Mouse (Mus musculus) stomach, embryonic 14.5 days (tissue): ENCODE data around the gene Hist1h4i. TPM values are rescaled to one million over a fixed set of nuclear protein-coding genes. Genes with fewer than 3 reads are reported as not detected.

ENCODE experiments used
- ATAC-seq: fragments of 200-750 bp; cut with Nextera tagmentation; 2 replicates; pipeline ENCODE4 v1.8.0; 2017; ENCODE audit warnings: low read depth, moderate TSS enrichment; ENCODE audit not compliant: insufficient number of reproducible peaks, insufficient read depth, low FRiP score
- H3K27ac ChIP-seq: fragments of 300-500 bp; sonication (generic); 2 replicates; pipeline ENCODE4 v1.5.1; 2014; ENCODE audit warnings: mild to moderate bottlenecking, low read length, moderate library complexity, mixed read lengths
- H3K27me3 ChIP-seq: fragments of 300-500 bp; sonication (generic); 2 replicates; pipeline ENCODE4 v1.6.1; 2014; ENCODE audit warnings: low read length, control low read depth, mixed read lengths; ENCODE audit not compliant: control insufficient read depth, insufficient read depth
- H3K36me3 ChIP-seq: fragments of 300-500 bp; sonication (generic); 2 replicates; pipeline ENCODE4 v1.6.1; 2014; ENCODE audit warnings: mild to moderate bottlenecking, control low read depth, low read length, moderate library complexity, mixed read lengths; ENCODE audit not compliant: control insufficient read depth, insufficient read depth
- H3K4me1 ChIP-seq: fragments of 300-500 bp; sonication (generic); 2 replicates; pipeline ENCODE4 v1.6.1; 2014; ENCODE audit warnings: low read length, control low read depth, mixed read lengths; ENCODE audit not compliant: control insufficient read depth, insufficient read depth
- H3K4me2 ChIP-seq: fragments of 300-500 bp; sonication (generic); replicated peaks from 2 replicates; pipeline ENCODE4 v1.6.1; 2014; ENCODE audit warnings: low read depth, low read length, control low read depth
- H3K4me3 ChIP-seq: fragments of 300-500 bp; sonication (generic); 2 replicates; pipeline ENCODE4 v1.5.1; 2014; ENCODE audit warnings: low read depth, low read length, control low read depth
- H3K9ac ChIP-seq: fragments of 300-500 bp; sonication (generic); replicated peaks from 2 replicates; pipeline ENCODE4 v1.6.1; 2014; ENCODE audit warnings: low read depth, mild to moderate bottlenecking, control low read depth, low read length, moderate library complexity, mixed read lengths
- H3K9me3 ChIP-seq: fragments of 300-500 bp; sonication (generic); 2 replicates; pipeline ENCODE4 v1.6.1; 2016; ENCODE audit warnings: low read depth, low read length, control low read depth; ENCODE audit not compliant: control insufficient read depth
- WGBS: fragments of 180-500 bp; shearing (Covaris S2); extraction: QIAGEN DNeasy Blood & Tissue Kit; methylation state at CpG from one replicate; pipeline ENCODE4 v1.1.7; 2014; 5-methylcytosine and 5-hydroxymethylcytosine counted together
- polyA plus RNA-seq: library from polyadenylated mRNA; unstranded; fragments of >200 nt; fragmentation: Nextera tagmentation; extraction: Ambion mirVana; gene quantifications from 2 replicates; pipeline ENCODE4 v1.2.1, GENCODE M21; 2014

Hist1h4i gene
- polyA plus RNA-seq, 1 experiment from 2014 or later = 22.4 TPM

GRCm38 (mm10) chr13:22020901-22021339 lies 20.2 kb downstream of the Hist1h4i start:
- no peaks in the 10 kb centered on the region for H3K9me3 ChIP-seq
- H3K27me3 ChIP-seq = 0 out of 2 replicates have a peak, but pooled peaks cover 3% of the 10 kb centered on the region
- no peaks in the 10 kb centered on the region for H3K4me1 ChIP-seq
- WGBS = under 1% methylated on average over 8 of the region's 8 CpGs
- no peaks in the 10 kb centered on the region for H3K36me3 ChIP-seq
- H3K4me2 ChIP-seq = peak overlapping the region; percentile 81
- peak overlapping the region; percentile 50 for H3K4me3 ChIP-seq
- peak overlapping the region; percentile 30; the same call in 1 of the 2 replicates for H3K9ac ChIP-seq
- H3K27ac ChIP-seq = no peak overlapping the region
- ATAC-seq = peak; percentile 77

- 1% methylated on average over 44 of the region's 44 CpGs for WGBS
- Histone ChIP-seq H3K4me1 (no peaks in the 10 kb centered on the region), H3K9ac (peak overlapping the region; percentile 30), H3K27ac (no peak overlapping the region), H3K4me3 (peak overlapping the region; percentile 50), H3K36me3 (no peaks in the 10 kb centered on the region), H3K27me3 (0 out of 2 replicates have a peak, but pooled peaks cover 6% of the 10 kb centered on the region), H3K4me2 (peak overlapping the region; percentile 81), H3K9me3 (no peaks in the 10 kb centered on the region; the same call in 1 of the 2 replicates)
- ATAC-seq = no peak
Observed at GRCm38 (mm10) chr13:22019934-22020835, 21.0 kb downstream of the Hist1h4i start.

GRCm38 (mm10) chr13:22015479-22016450 lies 25.4 kb downstream of the Hist1h4i start:
- peaks cover 34% of the 10 kb centered on the region for H3K27me3 ChIP-seq
- no peaks in the 10 kb centered on the region; the same call in 1 of the 2 replicates for H3K9me3 ChIP-seq
- no peak overlapping the region for H3K9ac ChIP-seq
- peak; percentile 81 for ATAC-seq
- H3K4me2 ChIP-seq = 0 out of 2 replicates have a peak overlapping the region, but pooled peaks have one; percentile 33
- H3K4me3 ChIP-seq = peak overlapping the region; percentile 8
- H3K27ac ChIP-seq = no peak overlapping the region
- 15% methylated on average over 27 of the region's 27 CpGs for WGBS
- H3K36me3 ChIP-seq = no peaks in the 10 kb centered on the region
- 0 out of 2 replicates have a peak, but pooled peaks cover 4% of the 10 kb centered on the region for H3K4me1 ChIP-seq

- Histone ChIP-seq H3K36me3 (no peaks in the 10 kb centered on the region), H3K4me1 (0 out of 2 replicates have a peak, but pooled peaks cover 4% of the 10 kb centered on the region), H3K27me3 (peaks cover 42% of the 10 kb centered on the region), H3K4me2 (peak overlapping the region; percentile 33), H3K27ac (no peak overlapping the region), H3K9me3 (no peaks in the 10 kb centered on the region; the same call in 1 of the 2 replicates), H3K4me3 (peak overlapping the region; percentile 5; the same call in 1 of the 2 replicates), H3K9ac (no peak overlapping the region)
- WGBS = 14% methylated on average over 17 of the region's 17 CpGs
- ATAC-seq = no peak
Observed at GRCm38 (mm10) chr13:22014411-22014845, 26.7 kb downstream of the Hist1h4i start.

GRCm38 (mm10) chr13:22013716-22014115 lies 27.4 kb downstream of the Hist1h4i start:
- H3K27ac ChIP-seq = no peak overlapping the region
- H3K27me3 ChIP-seq = peaks cover 49% of the 10 kb centered on the region
- WGBS = 23% methylated on average over 13 of the region's 13 CpGs
- no peak overlapping the region for H3K4me3 ChIP-seq
- H3K9me3 ChIP-seq = no peaks in the 10 kb centered on the region; the same call in 1 of the 2 replicates
- H3K36me3 ChIP-seq = no peaks in the 10 kb centered on the region
- H3K4me2 ChIP-seq = no peak overlapping the region
- no peak for ATAC-seq
- 0 out of 2 replicates have a peak, but pooled peaks cover 4% of the 10 kb centered on the region for H3K4me1 ChIP-seq
- H3K9ac ChIP-seq = no peak overlapping the region

- Histone ChIP-seq H3K9me3 (no peaks in the 10 kb centered on the region), H3K4me1 (peaks cover 8% of the 10 kb centered on the region; the same call in 1 of the 2 replicates), H3K4me3 (no peak within 1 kb of the TSS), H3K27ac (no peak within 1 kb of the TSS), H3K9ac (no peak within 1 kb of the TSS), H3K27me3 (peaks cover 62% of the 10 kb centered on the region), H3K4me2 (no peak within 1 kb of the TSS), H3K36me3 (no peaks in the 10 kb centered on the region)
- no peak for ATAC-seq
- WGBS = 35% methylated on average over 7 of the region's 7 CpGs
Observed at GRCm38 (mm10) chr13:22009642-22010041, 31.5 kb downstream of the Hist1h4i start, which contains the start of gene Prss16. Gene Prss16 (minus strand): TSS chr13:22009742.

GRCm38 (mm10) chr13:22008707-22009106 lies 32.5 kb downstream of the Hist1h4i start:
- no peak for ATAC-seq
- Histone ChIP-seq H3K4me1 (peaks cover 4% of the 10 kb centered on the region; the same call in 1 of the 2 replicates), H3K36me3 (no peaks in the 10 kb centered on the region), H3K9me3 (no peaks in the 10 kb centered on the region), H3K27ac (no peak overlapping the region), H3K4me3 (no peak overlapping the region), H3K27me3 (peaks cover 64% of the 10 kb centered on the region), H3K9ac (no peak overlapping the region), H3K4me2 (no peak overlapping the region)
- 81% methylated on average over 3 of the region's 3 CpGs for WGBS
